Mouse (Mus musculus) liver, embryonic 11.5 days (tissue): ENCODE data around the gene Dst. TPM values are rescaled to one million over a fixed set of nuclear protein-coding genes. Genes with fewer than 3 reads are reported as not detected.

Experiments used
- ATAC-seq: fragments of 200-750 bp; cut with Nextera tagmentation; replicated peaks from 2 replicates; pipeline ENCODE4 v1.8.0; 2017; ENCODE audit warnings: moderate number of reproducible peaks, mild to moderate bottlenecking, moderate TSS enrichment, moderate library complexity; ENCODE audit not compliant: low FRiP score
- DNase-seq: peaks from one replicate; pipeline ENCODE4 v3.0.0-alpha.2; 2017; ENCODE audit warnings: low spot score
- H3K27ac ChIP-seq: fragments of 300-500 bp; sonication (generic); 2 replicates; pipeline ENCODE4 v1.5.1; 2014; ENCODE audit warnings: mild to moderate bottlenecking, low read depth, low read length, control low read depth
- H3K27me3 ChIP-seq: fragments of 300-500 bp; sonication (generic); replicated peaks from 2 replicates; pipeline ENCODE4 v1.6.1; 2014; ENCODE audit warnings: low read length, mixed read lengths; ENCODE audit not compliant: control insufficient read depth, insufficient read depth
- H3K36me3 ChIP-seq: fragments of 300-500 bp; sonication (generic); 2 replicates; pipeline ENCODE4 v1.6.1; 2014; ENCODE audit warnings: mild to moderate bottlenecking, low read length, moderate library complexity, mixed read lengths; ENCODE audit not compliant: control insufficient read depth, insufficient read depth
- H3K4me1 ChIP-seq: fragments of 300-500 bp; sonication (generic); replicated peaks from 2 replicates; pipeline ENCODE4 v1.6.1; 2014; ENCODE audit warnings: low read length, mixed read lengths; ENCODE audit not compliant: control insufficient read depth, insufficient read depth
- H3K4me2 ChIP-seq: fragments of 300-500 bp; sonication (generic); 2 replicates; pipeline ENCODE4 v1.6.1; 2014; ENCODE audit warnings: mild to moderate bottlenecking, control low read depth, moderate library complexity
- H3K4me3 ChIP-seq: fragments of 300-500 bp; sonication (generic); 2 replicates; pipeline ENCODE4 v1.5.1; 2014; ENCODE audit warnings: low read depth, low read length, control low read depth
- H3K9ac ChIP-seq: fragments of 300-500 bp; sonication (generic); 2 replicates; pipeline ENCODE4 v1.6.1; 2014; ENCODE audit warnings: low read depth, low read length, control low read depth
- H3K9me3 ChIP-seq: fragments of 300-500 bp; sonication (generic); 2 replicates; pipeline ENCODE4 v1.6.1; 2016; ENCODE audit warnings: low read length, inconsistent platforms, mixed read lengths; ENCODE audit not compliant: control insufficient read depth
- WGBS: fragments of 180-500 bp; shearing (Covaris S2); extraction: QIAGEN DNeasy Blood & Tissue Kit; methylation state at CpG from one replicate; pipeline ENCODE4 v1.1.7; 2014; 5-methylcytosine and 5-hydroxymethylcytosine counted together
- polyA plus RNA-seq: library from polyadenylated mRNA; unstranded; fragments of >200 nt; fragmentation: Nextera tagmentation; extraction: Ambion mirVana; gene quantifications from 2 replicates; pipeline ENCODE4 v1.2.1, GENCODE M21; 2014

Gene Dst
- 9.4 and 9.5 TPM in 2 replicates for polyA plus RNA-seq

- no peak for ATAC-seq
- Histone ChIP-seq H3K9ac (peak within 1 kb of the TSS; percentile 56), H3K27me3 (peaks cover 67% of the 10 kb centered on the region), H3K36me3 (no peaks in the 10 kb centered on the region), H3K4me3 (peak within 1 kb of the TSS; percentile 64), H3K27ac (no peak within 1 kb of the TSS), H3K9me3 (no peaks in the 10 kb centered on the region), H3K4me2 (peak within 1 kb of the TSS; percentile 81), H3K4me1 (peaks cover 3% of the 10 kb centered on the region; the same call in 1 of the 2 replicates)
- peak; percentile 41 for DNase-seq
- 3% methylated on average over 44 of the region's 44 CpGs for WGBS
Measured at GRCm38 (mm10) chr1:33908191-33908962, at the start of gene Dst. Gene Dst (plus strand): TSS chr1:33908225.

- Histone ChIP-seq H3K36me3 (no peaks in the 10 kb centered on the region), H3K9ac (no peak overlapping the region), H3K27me3 (no peaks in the 10 kb centered on the region), H3K27ac (no peak overlapping the region), H3K4me3 (no peak overlapping the region), H3K4me2 (no peak overlapping the region), H3K4me1 (no peaks in the 10 kb centered on the region), H3K9me3 (no peaks in the 10 kb centered on the region)
- DNase-seq (no peak), ATAC-seq (no peak)
- 85% methylated on average over 2 of the region's 2 CpGs for WGBS
Measured at GRCm38 (mm10) chr1:33869031-33869430, 39.0 kb upstream of the Dst start.

GRCm38 (mm10) chr1:33869437-33869836, 38.6 kb upstream of the Dst start:
- no peak overlapping the region for H3K4me3 ChIP-seq
- no peaks in the 10 kb centered on the region for H3K4me1 ChIP-seq
- 77% methylated on average over 3 of the region's 3 CpGs for WGBS
- ATAC-seq: no peak
- H3K27ac ChIP-seq: no peak overlapping the region
- H3K9me3 ChIP-seq: no peaks in the 10 kb centered on the region
- no peak overlapping the region for H3K9ac ChIP-seq
- no peak overlapping the region for H3K4me2 ChIP-seq
- H3K36me3 ChIP-seq: no peaks in the 10 kb centered on the region
- DNase-seq: no peak
- H3K27me3 ChIP-seq: no peaks in the 10 kb centered on the region

- H3K27me3 ChIP-seq: no peaks in the 10 kb centered on the region
- H3K4me3 ChIP-seq: no peak overlapping the region
- H3K4me2 ChIP-seq: no peak overlapping the region
- H3K4me1 ChIP-seq: no peaks in the 10 kb centered on the region
- no peak overlapping the region for H3K9ac ChIP-seq
- ATAC-seq (no peak), DNase-seq (no peak)
- no peaks in the 10 kb centered on the region for H3K9me3 ChIP-seq
- 81% methylated on average over 5 of the region's 5 CpGs for WGBS
- H3K36me3 ChIP-seq: no peaks in the 10 kb centered on the region
- no peak overlapping the region for H3K27ac ChIP-seq
Measured at GRCm38 (mm10) chr1:33873561-33873960, 34.5 kb upstream of the Dst start.

- no peak for DNase-seq
- ATAC-seq: no peak
- 42% methylated on average over 6 of the region's 6 CpGs for WGBS
- H3K9ac ChIP-seq: no peak overlapping the region
- H3K4me2 ChIP-seq: no peak overlapping the region
- H3K4me1 ChIP-seq: no peaks in the 10 kb centered on the region
- no peaks in the 10 kb centered on the region for H3K36me3 ChIP-seq
- H3K9me3 ChIP-seq: no peaks in the 10 kb centered on the region
- H3K27me3 ChIP-seq: no peaks in the 10 kb centered on the region
- H3K4me3 ChIP-seq: no peak overlapping the region
- no peak overlapping the region for H3K27ac ChIP-seq
Measured at GRCm38 (mm10) chr1:33875691-33876090, 32.3 kb upstream of the Dst start.

- Histone ChIP-seq H3K4me3 (no peak overlapping the region), H3K27ac (no peak overlapping the region)
- 82% methylated on average over 3 of the region's 3 CpGs for WGBS
Measured at GRCm38 (mm10) chr1:33876416-33876815, 31.6 kb upstream of the Dst start.

GRCm38 (mm10) chr1:33878170-33878569, 29.9 kb upstream of the Dst start:
- ATAC-seq: no peak
- no peak for DNase-seq
- Histone ChIP-seq H3K9me3 (no peaks in the 10 kb centered on the region), H3K27ac (no peak overlapping the region), H3K4me1 (no peaks in the 10 kb centered on the region), H3K9ac (no peak overlapping the region), H3K4me3 (no peak overlapping the region), H3K36me3 (no peaks in the 10 kb centered on the region), H3K27me3 (no peaks in the 10 kb centered on the region), H3K4me2 (no peak overlapping the region)
- WGBS: 69% methylated on average over 7 of the region's 7 CpGs

More at GRCm38 (mm10) chr1:33876416-33876815, 31.6 kb upstream of the Dst start:
- no peaks in the 10 kb centered on the region for H3K27me3 ChIP-seq
- H3K9me3 ChIP-seq: no peaks in the 10 kb centered on the region
- no peak for DNase-seq
- no peak overlapping the region for H3K4me2 ChIP-seq
- H3K4me1 ChIP-seq: no peaks in the 10 kb centered on the region
- no peak for ATAC-seq
- H3K9ac ChIP-seq: no peak overlapping the region
- no peaks in the 10 kb centered on the region for H3K36me3 ChIP-seq

- Histone ChIP-seq H3K4me1 (no peaks in the 10 kb centered on the region), H3K27me3 (no peaks in the 10 kb centered on the region), H3K9ac (no peak overlapping the region), H3K4me2 (peak overlapping the region; percentile 52), H3K9me3 (no peaks in the 10 kb centered on the region), H3K36me3 (no peaks in the 10 kb centered on the region), H3K4me3 (peak overlapping the region; percentile 24; the same call in 1 of the 2 replicates), H3K27ac (no peak overlapping the region)
- DNase-seq: peak; percentile 38
- WGBS: 9% methylated on average over 18 of the region's 18 CpGs
- ATAC-seq: no peak
Measured at GRCm38 (mm10) chr1:33883102-33883839, 24.8 kb upstream of the Dst start.
